ENCODE assay signal across 10 mouse cellular contexts in the genomic region with DNA sequence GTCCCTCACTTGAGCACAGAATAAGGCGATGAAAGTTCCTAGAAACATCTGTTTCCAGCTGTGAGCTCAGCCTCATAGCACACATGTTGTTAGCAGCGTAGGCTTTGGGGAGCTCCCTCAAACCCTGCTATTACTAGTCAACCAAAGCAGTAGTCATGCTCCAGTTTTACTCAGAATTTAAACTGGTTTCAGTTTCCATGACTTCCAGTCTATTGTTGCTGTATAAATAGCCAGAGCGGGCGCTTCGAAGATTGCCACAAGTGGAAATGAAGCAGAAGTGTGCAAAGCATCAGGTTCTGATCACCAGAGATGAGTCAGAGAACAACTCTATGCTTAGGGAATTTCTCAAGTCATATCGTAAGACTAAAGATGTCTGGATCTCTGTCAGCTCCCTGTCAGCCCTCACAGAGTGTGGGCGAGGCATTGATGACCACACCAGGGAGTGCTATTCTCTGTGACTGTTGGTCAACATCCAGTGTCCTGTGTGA. TPM values are rescaled to one million over a fixed set of nuclear protein-coding genes. Genes with fewer than 3 reads are reported as not detected.
DNase-seq lines count a peak whose midpoint lies in the region; ATAC-seq lines count a peak whose summit lies in the region.
"Had no signal": no experiment of that assay in that cellular context is flagged by ENCODE, and none has a peak within 500 bp of the region (broad histone marks: within the 10 kb centered on the region; RNA-seq: fewer than 3 reads in every experiment).

No protein-coding gene starts in this region.

- DNase-seq in heart, adult 11 months = peak; percentile 97
- DNase-seq in skeletal muscle tissue, adult 2 months (ENCODE audit: low read depth, low spot score) = peak; percentile 70
- no peak for DNase-seq in thymus, postnatal 36 days
- DNase-seq in kidney, adult 18-20 months = no peak
- no peak for DNase-seq in B cell, adult 2 months
- DNase-seq: liver, postnatal 0 days had no signal

- no peak overlapping the region for H3K9ac ChIP-seq in heart, embryonic 11.5 days (ENCODE audit: low read depth, low read length)
- no peak overlapping the region for H3K9ac ChIP-seq in intestine, embryonic 16.5 days (ENCODE audit: low read depth, low read length)
- H3K9ac ChIP-seq: liver, postnatal 0 days had no signal

- no peaks in the 10 kb centered on the region for H3K9me3 ChIP-seq in heart, embryonic 11.5 days (replicated peaks; ENCODE audit: control insufficient read depth, low read length)
- no peaks in the 10 kb centered on the region for H3K9me3 ChIP-seq in intestine, embryonic 16.5 days (ENCODE audit: control insufficient read depth, low read length)

- no peaks in the 10 kb centered on the region for H3K4me1 ChIP-seq in heart, embryonic 11.5 days (ENCODE audit: control insufficient read depth, insufficient read depth, low read length)
- peaks cover 5% of the 10 kb centered on the region; the same call in 1 of the 2 replicates for H3K4me1 ChIP-seq in brown adipose tissue, adult 24 weeks (ENCODE audit: control insufficient read depth, insufficient read depth, insufficient read length, low read length)
- H3K4me1 ChIP-seq in intestine, embryonic 16.5 days (ENCODE audit: control insufficient read depth, insufficient read depth, low read length) = no peaks in the 10 kb centered on the region

- no peak overlapping the region for H3K4me3 ChIP-seq in heart, embryonic 11.5 days (ENCODE audit: low read depth, low read length)
- H3K4me3 ChIP-seq in brown adipose tissue, adult 24 weeks (ENCODE audit: insufficient read depth, low read depth, low read length) = no peak overlapping the region
- H3K4me3 ChIP-seq in intestine, embryonic 16.5 days (ENCODE audit: low read length) = no peak overlapping the region

- no peaks in the 10 kb centered on the region for H3K36me3 ChIP-seq in heart, embryonic 11.5 days (ENCODE audit: control insufficient read depth, insufficient read depth, low read length)
- peaks cover 4% of the 10 kb centered on the region; the same call in 1 of the 2 replicates for H3K36me3 ChIP-seq in intestine, embryonic 16.5 days (ENCODE audit: control insufficient read depth, insufficient read depth, low read length)

- H3K27ac ChIP-seq in heart, embryonic 11.5 days (ENCODE audit: low read depth, low read length) = no peak overlapping the region
- 0 out of 2 replicates have a peak overlapping the region, but pooled peaks have one; percentile 34 for H3K27ac ChIP-seq in brown adipose tissue, adult 24 weeks (replicated peaks; ENCODE audit: low read depth, low read length)
- H3K27ac ChIP-seq in intestine, embryonic 16.5 days (ENCODE audit: low read length) = no peak overlapping the region

- ATAC-seq in heart, embryonic 11.5 days (replicated peaks; ENCODE audit: insufficient number of reproducible peaks, low FRiP score, low TSS enrichment) = no peak
- ATAC-seq in intestine, embryonic 16.5 days = peak; percentile 52
- ATAC-seq: hindbrain, embryonic 16.5 days; liver, postnatal 0 days had no signal

- H3K4me2 ChIP-seq in heart, embryonic 11.5 days = no peak overlapping the region
- H3K4me2 ChIP-seq in intestine, embryonic 16.5 days (ENCODE audit: low read depth, low read length) = no peak overlapping the region

- 82% methylated on average over 7 of the region's 7 CpGs for WGBS in heart, embryonic 11.5 days (ENCODE audit: insufficient replicate concordance)
- WGBS in intestine, embryonic 16.5 days = 73% methylated on average over 7 of the region's 7 CpGs

- no peaks in the 10 kb centered on the region for H3K27me3 ChIP-seq in heart, embryonic 11.5 days (ENCODE audit: control insufficient read depth, insufficient read depth, low read length)
- H3K27me3 ChIP-seq in intestine, embryonic 16.5 days (replicated peaks; ENCODE audit: control insufficient read depth, insufficient read depth, low read length) = no peaks in the 10 kb centered on the region

RNA-seq across cellular contexts. Expression of gene Aig1, which starts 36.2 kb away (rescaled TPM):
- 38.3 and 41.7 TPM in 2 replicates for polyA plus RNA-seq in heart, embryonic 11.5 days (2014; fragmentation: Nextera tagmentation; extraction: Ambion mirVana)
- polyA plus RNA-seq in brown adipose tissue, adult 24 weeks (2012; ENCODE audit: insufficient read depth, insufficient read length, missing spikeins) = 20.3 and 25.0 TPM in 2 replicates
- polyA plus RNA-seq in intestine, embryonic 16.5 days (2015; fragmentation: Nextera tagmentation; extraction: Ambion mirVana) = 97.1 and 107 TPM in 2 replicates

Comparison
In these comparisons a context has a peak if more than half of its experiments do, and no peak if none do; other contexts are left out.
1. DNase-seq: peak in heart, adult 11 months (single experiment) and skeletal muscle tissue, adult 2 months (single experiment); none in thymus, postnatal 36 days (0 of 2), kidney, adult 18-20 months (single experiment) and B cell, adult 2 months (0 of 2).